Mouse (Mus musculus): ENCODE results near the gene Gm8890. TPM values are rescaled to one million over a fixed set of nuclear protein-coding genes. Genes with fewer than 3 reads are reported as not detected.
"Not testable (repeated sequence)": the region's sequence is repeated elsewhere in the genome, so short reads cannot be mapped to it uniquely, and the experiment has no call there.

The Gm8890 gene
- polyA plus RNA-seq (2015; fragmentation: Nextera tagmentation; extraction: Ambion mirVana): 1.9 and 2.2 TPM in 2 replicates

- not testable (repeated sequence) for H3K36me3 ChIP-seq; ATAC-seq (ENCODE audit: low read depth); H3K27ac ChIP-seq (replicated peaks); H3K9me3 ChIP-seq; H3K27me3 ChIP-seq; H3K4me3 ChIP-seq; H3K4me2 ChIP-seq; H3K4me1 ChIP-seq (replicated peaks); H3K9ac ChIP-seq
- 55% methylated on average over 1 of the region's 2 CpGs for WGBS
These were observed at the start of gene Gm8890 for GRCm38 (mm10) chr5:11255733-11256132. TSS of gene Gm8890 (plus strand) at chr5:11256033.

GRCm38 (mm10) chr5:11256221-11256620 lies 388 bp downstream of the Gm8890 start:
- not testable (repeated sequence) for H3K36me3 ChIP-seq; H3K4me3 ChIP-seq; ATAC-seq (ENCODE audit: low read depth); H3K4me1 ChIP-seq (replicated peaks); H3K9me3 ChIP-seq; H3K27ac ChIP-seq (replicated peaks); H3K9ac ChIP-seq; H3K27me3 ChIP-seq; H3K4me2 ChIP-seq
- 93% methylated on average over 1 of the region's 1 CpGs for WGBS

Other genes with a start within 250 kb of the Gm8890 start
- gene Gm8879, start 128.4 kb upstream of the Gm8890 start, polyA plus RNA-seq (2015; fragmentation: Nextera tagmentation; extraction: Ambion mirVana): 1.5 and 2.7 TPM in 2 replicates
- gene Gm5861, start 73.0 kb upstream of the Gm8890 start, polyA plus RNA-seq (2015; fragmentation: Nextera tagmentation; extraction: Ambion mirVana): 0.20 TPM in 1 of 2 replicates, not detected in the other
- gene Speer1, start 85.5 kb downstream of the Gm8890 start, polyA plus RNA-seq (2015; fragmentation: Nextera tagmentation; extraction: Ambion mirVana): not detected in 2 replicates
- not detected in 2 replicates for gene Gm8897, start 160.4 kb downstream of the Gm8890 start, polyA plus RNA-seq (2015; fragmentation: Nextera tagmentation; extraction: Ambion mirVana)
- 0.35 TPM in 1 of 2 replicates, not detected in the other for gene Gm8906, start 246.7 kb downstream of the Gm8890 start, polyA plus RNA-seq (2015; fragmentation: Nextera tagmentation; extraction: Ambion mirVana)